Mouse (Mus musculus) G1E-ER4 (cell line): ENCODE data around the gene Exoc1. TPM values are rescaled to one million over a fixed set of nuclear protein-coding genes. Genes with fewer than 3 reads are reported as not detected.

ENCODE experiments used
- GATA1 ChIP-seq: IDR thresholded peaks from one replicate; pipeline ENCODE4 v1.8.0; 2012; ENCODE audit warnings: low read length, inconsistent platforms
- polyA plus RNA-seq: library from polyadenylated mRNA; stranded (reverse); fragments of >175 nt; gene quantifications from 2 replicates; pipeline ENCODE4 v1.2.3, GENCODE M21; 2012

The Exoc1 gene
- 1.4 and 2.3 TPM in 2 replicates for polyA plus RNA-seq

DNA sequence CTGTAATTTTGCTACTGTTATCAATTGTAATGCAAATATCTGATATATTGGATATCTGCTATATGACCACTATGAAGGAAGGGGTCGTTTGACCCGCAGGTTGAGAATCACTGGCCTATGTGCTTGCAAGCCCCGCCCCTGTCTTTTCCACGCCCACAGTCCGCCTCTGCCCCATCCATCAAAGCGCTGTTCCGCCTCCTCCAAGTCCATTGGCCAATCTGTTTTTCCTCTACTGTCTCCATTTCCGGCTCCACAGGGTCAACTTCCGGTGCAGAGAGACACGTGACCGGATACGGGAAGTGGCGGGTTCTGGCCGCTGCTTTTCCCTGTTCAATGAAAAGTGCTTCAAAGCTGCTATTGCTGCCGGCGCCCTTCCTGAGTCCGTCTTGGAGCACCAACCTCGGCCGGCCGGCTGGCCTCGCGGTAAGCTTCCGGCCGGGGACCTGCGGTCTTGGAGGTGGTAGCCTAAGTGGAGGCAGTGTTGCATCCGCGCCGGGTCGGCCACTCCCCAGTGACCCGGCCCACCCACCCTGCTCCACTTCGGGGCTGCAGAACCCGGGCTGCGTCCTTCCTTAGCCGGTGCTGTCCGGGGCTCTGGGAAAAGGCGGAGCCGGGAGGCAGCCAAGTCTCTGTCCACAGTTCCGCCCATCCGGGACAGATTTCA, at the start of gene Exoc1:
Gene Exoc1 (plus strand): TSS at position 272 of the 664 bp plus-strand sequence.
- no peak for TF ChIP-seq GATA1

DNA sequence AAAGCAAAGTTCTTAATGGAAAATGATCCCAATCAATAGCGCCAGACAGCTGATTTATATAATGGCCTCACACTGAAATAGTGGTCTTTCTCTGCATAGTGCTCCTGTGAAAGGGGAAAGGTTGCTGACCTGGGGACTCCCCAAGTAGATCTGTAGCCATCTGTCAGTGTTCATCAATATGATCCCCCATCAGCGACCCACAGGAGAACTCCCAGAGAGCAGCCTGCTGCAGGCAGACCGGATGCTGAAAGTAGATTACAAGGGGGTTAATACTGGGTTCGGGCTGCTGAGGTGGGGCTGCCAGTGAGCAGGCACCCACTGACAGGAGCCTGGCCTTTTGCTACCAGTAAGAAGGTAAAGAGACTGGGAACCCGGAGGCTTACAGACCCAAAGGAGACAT, 45.3 kb upstream of the Exoc1 start, which contains the start of gene Gm7271:
Gene Gm7271 (plus strand): TSS at position 230 of the 400 bp plus-strand sequence.
- TF ChIP-seq GATA1 = no peak

DNA sequence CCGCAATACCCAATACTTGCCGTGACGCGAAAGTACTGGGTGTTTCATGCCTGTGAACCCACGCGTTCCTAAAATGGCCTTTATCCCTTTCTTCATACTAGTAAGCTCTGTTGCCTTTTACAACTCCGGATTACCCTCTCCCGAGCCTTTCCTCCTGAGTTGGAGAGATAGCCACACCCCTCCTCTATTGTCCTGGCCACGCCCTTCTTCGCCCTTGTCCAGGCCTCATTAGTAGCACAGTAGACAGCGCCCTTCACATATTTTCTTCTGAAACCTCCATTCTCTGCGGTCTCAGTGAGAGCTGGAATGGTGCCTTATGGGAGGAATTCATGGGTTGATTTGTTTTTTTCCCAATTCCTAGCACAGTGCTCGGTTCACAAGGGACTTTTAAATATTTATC, 34.0 kb upstream of the Exoc1 start:
- TF ChIP-seq GATA1 = no peak

DNA sequence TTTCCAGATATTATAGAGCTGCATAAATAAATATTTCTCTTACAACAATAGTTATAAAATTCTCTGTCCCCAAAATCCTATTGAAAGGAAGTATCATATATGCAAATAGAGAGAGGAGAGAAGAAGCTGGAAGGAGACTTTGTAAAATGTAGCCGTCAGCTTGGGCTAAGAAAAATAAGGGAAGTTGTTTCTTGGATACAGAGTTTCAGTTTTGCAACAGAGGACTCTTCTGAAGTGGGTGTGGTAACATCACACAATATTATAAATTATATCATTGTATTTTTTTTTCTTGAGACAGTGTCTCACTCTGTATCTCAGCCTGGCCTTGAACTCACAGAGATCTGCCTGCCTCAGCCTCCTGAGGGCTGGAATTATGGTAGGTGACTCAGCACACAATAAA, 6.7 kb upstream of the Exoc1 start:
- no peak for TF ChIP-seq GATA1

DNA sequence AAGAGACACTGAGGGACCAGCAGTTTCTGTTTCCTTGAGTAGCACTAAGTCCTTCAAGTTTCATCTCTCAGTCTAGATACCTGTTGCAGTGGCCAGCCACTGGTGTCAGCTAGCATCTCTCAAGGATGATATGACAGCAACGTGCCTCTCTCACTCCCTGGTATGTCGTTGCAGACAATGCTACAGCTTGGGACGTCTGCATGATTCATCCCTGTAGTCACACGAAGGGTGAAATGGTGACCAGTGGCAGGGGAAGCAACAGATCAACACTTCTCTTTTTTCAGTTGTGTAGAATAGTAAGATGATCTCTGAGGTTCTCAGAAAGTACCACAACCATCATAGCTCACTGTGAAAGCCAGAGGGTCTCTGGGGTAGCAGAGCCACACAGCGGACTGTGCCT, 4.5 kb upstream of the Exoc1 start:
- no peak for TF ChIP-seq GATA1

DNA sequence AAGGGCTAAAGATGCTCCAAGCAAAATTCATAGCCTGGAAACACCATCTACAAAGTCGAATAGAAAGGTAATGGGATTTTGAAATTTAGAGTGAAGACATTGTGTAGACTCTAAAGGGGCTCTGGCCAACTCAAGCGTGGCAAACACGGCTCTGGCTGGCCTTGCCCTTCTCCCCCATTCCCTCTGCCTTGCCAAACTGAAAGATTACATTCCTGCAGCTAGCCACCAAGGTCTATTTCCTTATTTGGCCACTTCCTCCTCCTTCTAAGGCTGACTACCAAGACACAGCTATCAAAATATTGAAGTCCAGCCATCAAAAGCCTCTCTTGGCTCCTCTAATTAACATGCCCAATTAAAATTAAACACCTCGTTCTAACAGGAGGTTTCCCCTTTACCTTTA, 4.0 kb upstream of the Exoc1 start:
- no peak for TF ChIP-seq GATA1

DNA sequence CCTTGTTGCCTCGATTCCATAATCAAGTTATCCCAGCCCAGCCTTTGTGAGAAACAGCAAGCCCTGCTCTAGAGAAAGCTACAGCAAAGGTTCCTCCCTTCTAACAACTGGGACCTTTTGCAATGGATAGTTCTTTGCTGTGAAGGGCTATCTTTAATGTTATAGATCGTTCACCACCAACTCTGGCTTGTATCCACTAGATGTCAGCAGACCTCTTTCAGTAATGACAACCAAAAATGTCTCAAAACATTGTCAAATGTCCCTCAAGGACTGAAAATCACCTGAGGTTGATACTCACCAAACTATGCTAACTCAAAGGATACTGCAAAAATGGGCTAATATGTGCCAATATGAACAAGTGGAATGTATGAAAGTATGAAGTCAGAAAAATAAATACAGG, 3.3 kb upstream of the Exoc1 start:
- no peak for TF ChIP-seq GATA1

DNA sequence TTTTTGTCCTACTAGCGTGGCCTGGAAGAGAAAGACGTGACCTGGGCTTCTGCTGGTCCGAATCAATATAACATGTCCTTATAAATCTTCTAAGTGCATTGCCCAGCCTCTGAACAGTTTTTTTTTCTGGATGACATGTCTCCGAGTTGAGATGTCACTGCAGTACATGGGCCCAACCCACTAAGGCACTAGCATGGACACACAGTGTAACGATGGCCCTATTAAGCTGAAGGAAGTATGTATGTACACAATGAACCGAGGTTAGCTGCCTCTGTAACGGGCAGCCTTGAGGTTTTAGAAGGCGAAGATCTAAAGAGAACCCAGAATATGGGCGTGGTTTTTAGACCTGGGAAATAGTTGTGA, 574 bp downstream of the Exoc1 start:
- TF ChIP-seq GATA1 = no peak

DNA sequence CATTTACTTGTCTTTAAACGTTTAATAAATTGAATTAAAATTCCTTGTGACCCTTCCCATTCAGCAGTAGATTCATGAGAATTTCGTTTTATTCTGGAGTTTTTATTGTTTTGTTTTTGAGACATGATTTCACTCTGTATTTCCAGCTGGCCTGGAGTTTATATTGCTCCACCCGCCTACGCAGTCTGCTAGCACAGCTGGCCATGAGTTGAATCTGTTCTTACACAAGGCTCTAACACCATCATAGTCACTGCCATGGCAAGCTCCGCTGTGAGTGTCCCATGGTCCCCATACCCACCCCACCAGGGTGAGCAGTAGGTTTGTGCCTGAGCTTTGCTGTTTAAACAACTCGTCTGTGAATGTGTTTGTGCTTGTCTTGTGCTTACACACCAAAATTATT, 4.1 kb downstream of the Exoc1 start:
- no peak for TF ChIP-seq GATA1

DNA sequence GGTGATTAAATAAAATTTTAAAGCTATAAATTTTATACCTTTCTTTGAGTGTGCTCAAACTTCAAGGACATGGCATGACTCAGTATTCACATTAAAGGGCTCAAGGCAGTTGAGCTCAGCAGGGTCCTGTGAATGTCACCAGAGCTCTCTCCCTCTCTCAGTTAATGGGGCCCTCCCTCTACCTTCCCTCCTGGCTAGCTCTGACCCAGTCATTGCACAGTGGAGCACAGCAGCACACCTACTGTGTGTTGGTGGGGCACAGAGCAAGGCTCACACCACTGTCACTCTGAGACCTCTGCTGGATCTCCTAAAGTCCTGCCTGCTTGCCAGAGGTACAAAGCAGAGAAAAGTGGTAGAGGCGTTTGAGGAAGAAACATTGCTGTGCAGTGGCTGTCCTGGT, 7.1 kb downstream of the Exoc1 start:
- TF ChIP-seq GATA1 = no peak

DNA sequence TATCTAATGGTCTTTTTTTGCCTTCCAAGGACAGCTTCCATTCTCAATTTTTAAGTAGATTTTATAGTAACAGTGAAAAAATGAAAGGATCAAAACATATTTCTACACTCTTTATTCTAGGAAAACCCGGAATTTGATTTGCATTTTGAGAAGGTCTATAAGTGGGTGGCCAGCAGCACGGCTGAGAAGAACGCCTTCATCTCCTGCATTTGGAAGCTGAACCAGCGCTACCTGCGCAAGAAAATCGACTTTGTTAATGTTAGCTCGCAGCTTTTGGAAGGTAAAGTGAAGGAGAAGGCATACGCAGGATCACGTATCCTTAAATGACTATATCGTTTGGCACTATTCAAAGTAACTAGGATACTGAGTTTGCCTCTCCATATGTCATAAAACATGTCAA, 8.5 kb downstream of the Exoc1 start:
- no peak for TF ChIP-seq GATA1

DNA sequence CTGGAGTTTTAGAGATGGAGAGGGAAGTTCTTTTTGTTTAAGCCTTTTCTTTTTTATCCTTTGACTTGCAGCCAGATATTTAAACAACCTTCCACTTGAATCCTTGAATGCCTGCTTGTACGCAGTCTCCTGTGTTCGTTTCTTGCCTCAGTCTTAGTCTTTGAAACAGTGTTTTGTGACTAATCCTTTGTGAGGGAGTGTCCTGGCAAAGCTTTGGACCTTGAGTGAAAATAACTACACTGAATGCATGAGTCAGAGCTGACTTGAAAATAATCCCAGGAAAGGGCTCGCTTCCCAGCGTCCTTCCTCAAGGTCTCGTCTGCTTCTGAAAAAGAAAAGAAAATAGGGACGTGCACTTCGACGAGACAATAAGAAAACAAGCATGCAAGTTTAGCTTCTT, 11.1 kb downstream of the Exoc1 start:
- no peak for TF ChIP-seq GATA1

DNA sequence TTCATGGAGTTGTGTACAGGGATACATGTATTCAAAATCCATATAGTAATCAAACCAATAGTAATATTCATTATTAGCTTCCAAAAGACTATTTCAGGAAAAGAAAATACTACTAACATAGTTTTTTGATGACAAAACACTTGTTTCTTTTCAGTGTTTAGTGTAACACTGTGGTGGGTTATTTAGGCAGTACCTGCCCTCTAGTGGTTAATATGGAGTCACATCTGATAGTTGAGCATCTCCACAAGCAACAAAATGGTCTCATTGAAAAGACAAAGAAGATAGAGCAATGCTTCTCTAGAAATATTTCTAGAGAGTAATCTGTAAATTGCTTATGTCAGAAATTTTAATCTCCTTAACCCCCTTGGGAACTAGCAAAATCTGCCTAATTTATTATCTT, 11.7 kb downstream of the Exoc1 start:
- TF ChIP-seq GATA1 = no peak

DNA sequence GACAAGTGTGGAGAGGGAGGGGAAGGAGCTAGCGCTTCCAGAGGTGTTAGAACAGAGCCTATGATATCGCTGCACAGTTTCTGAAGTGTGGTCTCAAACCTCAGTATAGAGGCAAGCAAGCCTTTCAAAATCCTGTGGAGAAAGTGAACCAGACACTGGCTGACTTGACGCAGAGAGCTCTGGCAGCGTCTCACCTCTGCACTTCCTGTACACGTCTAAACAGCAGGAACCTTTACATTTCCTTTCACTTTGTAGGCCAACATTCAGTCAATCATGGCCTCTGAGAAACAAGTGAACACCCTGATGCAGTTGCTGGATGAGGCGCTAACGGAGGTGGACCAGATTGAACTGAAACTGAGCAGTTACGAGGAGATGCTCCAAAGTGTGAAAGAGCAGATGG, 14.1 kb downstream of the Exoc1 start:
- TF ChIP-seq GATA1 = no peak

DNA sequence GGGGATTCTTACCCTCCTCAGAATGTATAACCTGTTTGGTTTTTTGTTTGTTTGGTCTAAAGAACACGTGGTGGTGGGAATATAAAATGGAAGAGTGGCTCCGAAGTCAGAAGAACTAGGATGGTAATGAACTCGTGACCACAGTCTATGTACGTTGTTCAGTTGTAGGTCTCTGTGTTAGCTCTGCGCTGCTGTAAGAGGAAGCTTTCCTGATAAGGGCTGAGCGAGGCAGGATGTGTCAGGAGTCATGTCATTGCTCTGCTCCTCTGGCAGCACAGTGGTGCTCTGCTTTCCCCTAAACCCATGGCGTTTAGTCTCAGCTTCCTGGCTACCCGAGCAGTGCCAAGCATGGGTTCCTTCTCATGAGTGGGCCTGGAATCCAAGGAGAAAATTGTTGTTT, 21.3 kb downstream of the Exoc1 start:
- no peak for TF ChIP-seq GATA1

DNA sequence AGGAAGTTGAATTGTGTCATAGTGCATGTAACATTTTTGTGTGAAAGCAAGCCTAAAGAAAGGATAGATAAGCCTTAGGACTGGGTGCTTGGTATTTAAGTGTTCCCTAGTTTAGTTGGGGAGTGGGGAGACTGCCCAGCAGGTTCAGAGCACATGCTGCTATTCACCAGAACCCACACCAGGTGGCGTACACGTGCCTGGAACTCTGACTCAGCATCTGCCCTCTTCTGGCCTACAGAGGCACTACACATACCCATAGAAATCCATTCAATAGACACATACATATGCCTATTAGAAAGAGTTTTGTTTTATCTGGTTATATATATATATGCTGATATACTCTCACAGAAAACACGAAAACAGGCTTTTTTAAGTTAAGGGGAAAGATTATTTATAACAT, 36.2 kb downstream of the Exoc1 start:
- no peak for TF ChIP-seq GATA1

DNA sequence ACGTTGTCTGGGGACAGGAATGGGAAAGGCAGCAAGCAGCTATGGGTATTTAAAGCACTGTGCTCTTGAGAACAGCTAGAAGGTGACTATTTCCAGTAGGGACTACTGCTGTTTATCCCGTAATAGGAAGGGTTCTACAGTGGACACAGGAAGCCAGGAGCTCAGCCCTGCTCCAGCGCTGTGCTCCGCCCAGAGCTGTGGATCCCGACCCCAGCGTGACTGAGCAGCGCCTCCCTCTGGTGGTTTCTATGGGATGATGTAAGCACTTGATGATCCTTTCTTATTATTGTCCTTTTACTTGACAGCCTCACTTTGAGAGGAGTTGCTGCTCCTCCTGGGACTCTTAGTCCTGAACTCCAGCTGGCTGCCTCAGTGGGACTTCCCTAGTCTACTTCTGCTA, 45.1 kb downstream of the Exoc1 start:
- TF ChIP-seq GATA1 = no peak

DNA sequence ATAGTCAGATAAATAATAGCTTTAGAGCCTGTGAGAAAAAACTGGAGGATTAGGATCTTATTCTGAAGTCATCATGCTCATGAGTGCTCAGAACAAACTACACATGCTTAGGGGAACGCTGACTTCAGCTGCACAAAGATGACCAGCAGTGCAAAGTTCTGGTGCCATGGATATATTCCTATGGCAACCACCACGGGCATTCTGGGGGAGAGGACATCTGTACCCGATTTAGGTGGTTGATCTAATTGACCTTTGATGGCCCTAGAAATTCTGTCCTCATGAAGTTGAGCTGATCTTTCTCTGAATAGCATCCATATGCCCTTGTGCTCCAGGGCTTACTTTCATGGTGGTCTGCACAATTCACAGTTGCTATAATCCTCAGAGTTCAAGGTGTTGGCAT, 47.9 kb downstream of the Exoc1 start:
- TF ChIP-seq GATA1 = no peak
